Mouse (Mus musculus) neural tube, embryonic 15.5 days (tissue): ENCODE measurements around the gene Frmd4b. TPM values are rescaled to one million over a fixed set of nuclear protein-coding genes. Genes with fewer than 3 reads are reported as not detected.

ENCODE experiments used
- ATAC-seq: fragments of 200-750 bp; cut with Nextera tagmentation; 2 replicates; pipeline ENCODE4 v1.8.0; 2017; ENCODE audit warnings: mild to moderate bottlenecking, moderate TSS enrichment, moderate library complexity; ENCODE audit not compliant: low FRiP score
- H3K27ac ChIP-seq: fragments of 300-500 bp; sonication (generic); replicated peaks from 2 replicates; pipeline ENCODE4 v1.5.1; 2015; ENCODE audit warnings: mild to moderate bottlenecking, inconsistent platforms
- H3K27me3 ChIP-seq: fragments of 300-500 bp; sonication (generic); replicated peaks from 2 replicates; pipeline ENCODE4 v1.6.1; 2015; ENCODE audit warnings: inconsistent platforms
- H3K36me3 ChIP-seq: fragments of 300-500 bp; sonication (generic); 2 replicates; pipeline ENCODE4 v1.6.1; 2015; ENCODE audit warnings: inconsistent platforms
- H3K4me1 ChIP-seq: fragments of 300-500 bp; sonication (generic); 2 replicates; pipeline ENCODE4 v1.6.1; 2015; ENCODE audit warnings: inconsistent platforms
- H3K4me2 ChIP-seq: fragments of 300-500 bp; sonication (generic); 2 replicates; pipeline ENCODE4 v1.6.1; 2015; ENCODE audit warnings: inconsistent platforms, mild to moderate bottlenecking, moderate library complexity
- H3K4me3 ChIP-seq: fragments of 300-500 bp; sonication (generic); replicated peaks from 2 replicates; pipeline ENCODE4 v1.5.1; 2015; ENCODE audit warnings: mild to moderate bottlenecking, inconsistent platforms
- H3K9ac ChIP-seq: fragments of 300-500 bp; sonication (generic); replicated peaks from 2 replicates; pipeline ENCODE4 v1.6.1; 2015; ENCODE audit warnings: mild to moderate bottlenecking, inconsistent platforms
- H3K9me3 ChIP-seq: fragments of 300-500 bp; sonication (generic); replicated peaks from 2 replicates; pipeline ENCODE4 v1.6.1; 2016; ENCODE audit warnings: inconsistent platforms
- WGBS: fragments of 180-500 bp; shearing (Covaris S2); methylation state at CpG from one replicate; pipeline ENCODE4 v1.1.7; 2015; ENCODE audit warnings: mixed read lengths; 5-methylcytosine and 5-hydroxymethylcytosine counted together
- polyA plus RNA-seq: library from polyadenylated mRNA; unstranded; fragments of >200 nt; fragmentation: Nextera tagmentation; extraction: Ambion mirVana; gene quantifications from 2 replicates; pipeline ENCODE4 v1.2.1, GENCODE M21; 2015

Gene Frmd4b
- polyA plus RNA-seq, 1 experiment from 2014 or later, result 19.8 TPM

DNA sequence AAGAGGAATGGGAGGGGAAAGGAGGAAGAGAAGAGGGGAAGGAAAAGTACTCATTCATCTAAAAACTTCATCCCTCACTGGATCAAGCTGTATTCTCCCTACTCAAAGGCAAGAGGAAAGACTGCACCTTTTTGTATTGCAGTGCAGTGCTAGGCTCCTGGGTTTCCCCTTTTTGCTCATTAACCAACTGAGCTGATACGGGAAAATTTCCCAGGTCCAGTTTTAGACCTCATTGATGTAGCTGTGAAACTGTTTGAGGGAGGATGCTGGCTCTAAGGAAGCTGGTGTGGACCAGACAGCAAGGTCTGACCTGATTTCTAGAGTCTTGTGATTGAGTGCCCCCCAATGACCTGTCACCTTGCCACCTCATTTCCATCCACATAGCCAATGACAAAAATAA, 121.3 kb downstream of the Frmd4b start:
- no peak overlapping the region for H3K4me2 ChIP-seq
- H3K9me3 ChIP-seq, result no peaks in the 10 kb centered on the region
- H3K4me1 ChIP-seq, result 0 out of 2 replicates have a peak, but pooled peaks cover 4% of the 10 kb centered on the region
- 74% methylated on average over 1 of the region's 1 CpGs for WGBS
- no peaks in the 10 kb centered on the region for H3K36me3 ChIP-seq
- H3K27ac ChIP-seq, result no peak overlapping the region
- no peak for ATAC-seq
- no peaks in the 10 kb centered on the region for H3K27me3 ChIP-seq
- H3K4me3 ChIP-seq, result no peak overlapping the region
- no peak overlapping the region for H3K9ac ChIP-seq

- no peak overlapping the region for H3K9ac ChIP-seq
- no peak for ATAC-seq
Observed at GRCm38 (mm10) chr6:97491065-97491464, 126.3 kb downstream of the Frmd4b start.

GRCm38 (mm10) chr6:97488821-97489220, 128.5 kb downstream of the Frmd4b start:
- no peaks in the 10 kb centered on the region for H3K9me3 ChIP-seq
- ATAC-seq, result no peak; the same call in 1 of the 2 replicates
- WGBS, result 33% methylated on average over 7 of the region's 7 CpGs

More at GRCm38 (mm10) chr6:97491065-97491464, 126.3 kb downstream of the Frmd4b start:
- Histone ChIP-seq H3K27me3 (no peaks in the 10 kb centered on the region), H3K9me3 (no peaks in the 10 kb centered on the region), H3K27ac (no peak overlapping the region), H3K4me1 (peaks cover 32% of the 10 kb centered on the region), H3K36me3 (no peaks in the 10 kb centered on the region), H3K4me3 (no peak overlapping the region), H3K4me2 (no peak overlapping the region)
- WGBS, result 91% methylated on average over 5 of the region's 5 CpGs

GRCm38 (mm10) chr6:97488280-97488679, 129.1 kb downstream of the Frmd4b start:
- 0 out of 2 replicates have a peak overlapping the region, but pooled peaks have one; percentile 28 for H3K27ac ChIP-seq
- no peaks in the 10 kb centered on the region for H3K36me3 ChIP-seq
- H3K9ac ChIP-seq, result no peak overlapping the region
- H3K4me2 ChIP-seq, result peak overlapping the region; percentile 99
- 18% methylated on average over 8 of the region's 8 CpGs for WGBS
- H3K4me3 ChIP-seq, result peak overlapping the region; percentile 50
- peaks cover 39% of the 10 kb centered on the region for H3K4me1 ChIP-seq
- no peaks in the 10 kb centered on the region for H3K27me3 ChIP-seq
- no peak for ATAC-seq
- no peaks in the 10 kb centered on the region for H3K9me3 ChIP-seq

More at GRCm38 (mm10) chr6:97488821-97489220, 128.5 kb downstream of the Frmd4b start:
- Histone ChIP-seq H3K36me3 (no peaks in the 10 kb centered on the region), H3K4me2 (peak overlapping the region; percentile 99), H3K27ac (no peak overlapping the region; the same call in 1 of the 2 replicates), H3K4me3 (no peak overlapping the region), H3K9ac (no peak overlapping the region), H3K4me1 (peaks cover 39% of the 10 kb centered on the region), H3K27me3 (no peaks in the 10 kb centered on the region)

DNA sequence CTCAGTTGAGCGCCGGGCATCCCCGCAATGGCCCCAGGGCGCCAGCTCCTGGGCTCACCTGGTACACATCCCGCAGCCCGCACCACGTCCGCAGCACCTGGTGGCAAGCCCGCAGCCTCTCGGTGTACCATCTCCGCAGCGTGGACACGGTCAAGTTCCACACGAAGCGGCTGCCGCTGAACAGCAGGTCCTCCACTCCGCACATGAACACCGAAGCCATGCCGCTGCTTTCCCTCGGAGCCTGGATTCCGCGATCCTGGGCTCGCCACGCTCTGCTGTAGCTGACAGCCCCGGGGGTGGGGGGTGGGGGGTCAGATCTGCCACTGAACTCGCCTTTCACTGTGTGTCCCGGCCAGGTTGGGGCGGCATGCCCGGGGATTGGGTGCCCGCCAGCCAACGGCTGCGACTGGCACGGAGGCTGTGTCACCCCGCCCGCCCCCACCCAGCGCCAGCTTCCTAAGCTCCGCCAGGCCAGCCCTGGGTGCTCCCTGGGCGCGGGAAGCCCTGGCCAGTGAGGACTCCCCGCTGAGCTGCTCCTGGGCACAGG, 129.7 kb downstream of the Frmd4b start:
- Histone ChIP-seq H3K27me3 (no peaks in the 10 kb centered on the region), H3K9me3 (no peaks in the 10 kb centered on the region), H3K4me3 (peak overlapping the region; percentile 50), H3K36me3 (no peaks in the 10 kb centered on the region), H3K4me2 (peak overlapping the region; percentile 99), H3K9ac (peak overlapping the region; percentile 57), H3K4me1 (peaks cover 39% of the 10 kb centered on the region), H3K27ac (peak overlapping the region; percentile 28; the same call in 1 of the 2 replicates)
- ATAC-seq, result peak; percentile 75
- 2% methylated on average over 40 of the region's 40 CpGs for WGBS

DNA sequence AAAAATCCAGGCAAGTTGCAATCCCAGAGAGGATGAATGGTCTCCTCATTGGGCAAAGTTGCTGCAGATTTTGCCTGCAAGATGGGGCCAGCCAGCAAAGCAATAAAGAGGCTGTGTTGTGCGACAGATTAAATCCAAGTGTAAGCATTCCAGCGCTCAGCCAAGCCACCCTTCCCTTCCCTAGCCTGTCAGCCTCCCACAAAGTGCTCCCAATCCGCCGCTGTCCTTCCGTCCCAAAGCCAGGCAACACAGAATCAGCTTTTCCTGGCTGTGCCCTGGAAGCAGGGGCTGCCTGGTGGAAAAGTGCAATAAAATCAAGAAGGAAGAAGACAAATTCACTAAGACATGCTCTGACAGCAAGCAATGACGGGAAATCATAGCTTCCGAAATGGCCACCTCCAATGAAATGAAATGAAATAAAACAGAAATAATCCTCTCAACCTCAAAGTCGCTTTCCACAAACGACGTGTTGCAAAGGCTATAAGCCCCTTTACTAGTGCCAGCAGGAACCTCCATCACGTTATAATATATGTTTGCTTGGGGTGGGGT, 130.5 kb downstream of the Frmd4b start:
- peak overlapping the region; percentile 99 for H3K4me2 ChIP-seq
- no peak for ATAC-seq
- H3K27ac ChIP-seq, result 0 out of 2 replicates have a peak overlapping the region, but pooled peaks have one; percentile 11
- WGBS, result 21% methylated on average over 11 of the region's 11 CpGs
- H3K9ac ChIP-seq, result peak overlapping the region; percentile 57
- no peaks in the 10 kb centered on the region for H3K9me3 ChIP-seq
- H3K36me3 ChIP-seq, result no peaks in the 10 kb centered on the region
- peaks cover 35% of the 10 kb centered on the region for H3K4me1 ChIP-seq
- H3K4me3 ChIP-seq, result peak overlapping the region; percentile 50
- no peaks in the 10 kb centered on the region for H3K27me3 ChIP-seq

GRCm38 (mm10) chr6:97485886-97486386, 131.4 kb downstream of the Frmd4b start:
- H3K27ac ChIP-seq, result no peak overlapping the region
- peaks cover 35% of the 10 kb centered on the region for H3K4me1 ChIP-seq
- 44% methylated on average over 11 of the region's 11 CpGs for WGBS
- H3K27me3 ChIP-seq, result no peaks in the 10 kb centered on the region
- ATAC-seq, result no peak
- H3K9ac ChIP-seq, result no peak overlapping the region
- no peaks in the 10 kb centered on the region for H3K9me3 ChIP-seq
- H3K4me2 ChIP-seq, result peak overlapping the region; percentile 19
- no peak overlapping the region for H3K4me3 ChIP-seq
- no peaks in the 10 kb centered on the region for H3K36me3 ChIP-seq

GRCm38 (mm10) chr6:97481912-97482311, 135.4 kb downstream of the Frmd4b start:
- H3K36me3 ChIP-seq, result no peaks in the 10 kb centered on the region
- WGBS, result 84% methylated on average over 6 of the region's 6 CpGs
- no peak for ATAC-seq
- H3K27me3 ChIP-seq, result no peaks in the 10 kb centered on the region
- H3K4me3 ChIP-seq, result no peak overlapping the region
- peaks cover 26% of the 10 kb centered on the region for H3K4me1 ChIP-seq
- H3K4me2 ChIP-seq, result no peak overlapping the region
- H3K9ac ChIP-seq, result no peak overlapping the region
- H3K27ac ChIP-seq, result no peak overlapping the region
- H3K9me3 ChIP-seq, result no peaks in the 10 kb centered on the region

DNA sequence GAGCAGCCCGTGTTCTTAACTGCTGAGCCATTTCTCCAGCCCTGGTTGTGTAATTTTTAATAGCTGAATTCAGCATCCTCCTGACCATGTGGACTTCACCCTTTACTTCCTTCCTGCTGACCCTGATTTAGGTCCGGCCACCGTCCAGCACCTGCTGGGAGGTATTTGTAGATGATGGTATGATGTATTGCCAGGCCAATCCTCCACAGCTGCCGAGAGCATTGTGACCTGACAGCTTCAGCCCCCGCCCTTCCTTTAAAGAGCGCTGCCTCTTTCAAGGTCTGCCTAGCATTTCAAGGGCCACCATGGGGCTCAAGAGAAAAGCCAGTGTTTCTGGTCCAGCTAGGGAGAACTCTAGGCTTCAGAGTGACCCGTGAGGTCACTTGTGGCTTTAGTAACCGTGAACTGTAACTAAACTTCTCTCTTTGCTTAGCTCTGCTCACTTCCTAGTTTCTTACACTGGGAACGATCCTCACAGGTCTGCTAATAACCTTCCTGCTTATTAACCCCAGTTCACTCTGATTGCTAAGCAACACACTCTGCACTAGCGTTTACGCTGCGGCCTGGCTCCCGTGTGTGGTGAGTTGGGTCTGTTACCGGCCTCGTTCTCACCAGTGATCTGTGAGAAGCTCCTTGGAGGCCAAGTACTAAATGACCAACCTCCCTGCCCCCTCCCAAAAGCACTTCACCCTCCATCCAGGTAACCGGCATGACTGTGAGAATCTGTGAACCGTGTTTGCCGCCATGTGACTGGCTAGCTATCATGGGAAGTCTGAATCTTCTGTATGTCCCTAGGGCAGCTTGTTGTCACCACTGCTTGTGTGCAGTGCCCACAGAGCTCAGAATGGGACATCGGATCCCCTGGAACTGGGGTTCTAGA, 138.1 kb downstream of the Frmd4b start:
- Histone ChIP-seq H3K27me3 (no peaks in the 10 kb centered on the region), H3K9ac (no peak overlapping the region), H3K4me2 (no peak overlapping the region), H3K4me3 (no peak overlapping the region), H3K4me1 (peaks cover 10% of the 10 kb centered on the region), H3K36me3 (no peaks in the 10 kb centered on the region), H3K27ac (no peak overlapping the region), H3K9me3 (no peaks in the 10 kb centered on the region)
- WGBS, result 38% methylated on average over 19 of the region's 19 CpGs
- ATAC-seq, result 0 out of 2 replicates have a peak, but pooled peaks have one; percentile 35

- no peak for ATAC-seq
- no peak overlapping the region for H3K4me2 ChIP-seq
- H3K36me3 ChIP-seq, result no peaks in the 10 kb centered on the region
- H3K4me3 ChIP-seq, result no peak overlapping the region
- 96% methylated on average over 4 of the region's 4 CpGs for WGBS
- H3K4me1 ChIP-seq, result no peaks in the 10 kb centered on the region
- H3K27ac ChIP-seq, result no peak overlapping the region
- no peaks in the 10 kb centered on the region for H3K9me3 ChIP-seq
- no peak overlapping the region for H3K9ac ChIP-seq
- H3K27me3 ChIP-seq, result no peaks in the 10 kb centered on the region
Observed at GRCm38 (mm10) chr6:97473672-97474071, 143.7 kb downstream of the Frmd4b start.

- H3K27me3 ChIP-seq, result no peaks in the 10 kb centered on the region
- no peak for ATAC-seq
- 90% methylated on average over 4 of the region's 4 CpGs for WGBS
- no peak overlapping the region for H3K9ac ChIP-seq
- H3K9me3 ChIP-seq, result no peaks in the 10 kb centered on the region
- no peak overlapping the region for H3K4me2 ChIP-seq
- no peak overlapping the region for H3K27ac ChIP-seq
- no peak overlapping the region for H3K4me3 ChIP-seq
- H3K36me3 ChIP-seq, result no peaks in the 10 kb centered on the region
- H3K4me1 ChIP-seq, result no peaks in the 10 kb centered on the region
Observed at GRCm38 (mm10) chr6:97472873-97473550, 144.3 kb downstream of the Frmd4b start.
